Mouse (Mus musculus) cerebellum, postnatal 14 days (tissue): Measurements from ENCODE around the gene Il12b.

Experiments used
- DNase-seq, 2 experiments: peaks; one replicate each; pipeline ENCODE4 v3.0.0; 2021; ENCODE audit warnings: mixed read lengths in 2 of 2

Gene Il12b

GRCm38 (mm10) chr11:44399763-44400162 is at the start of gene Il12b:
Il12b (plus strand) TSS chr11:44400063.
- DNase-seq: no peak

- DNase-seq: no peak
These were observed 44.9 kb upstream of the Il12b start for GRCm38 (mm10) chr11:44354860-44355470.

GRCm38 (mm10) chr11:44356171-44356570 is 43.7 kb upstream of the Il12b start:
- no peak for DNase-seq

GRCm38 (mm10) chr11:44364536-44364935 is 35.3 kb upstream of the Il12b start:
- DNase-seq: no peak

- no peak for DNase-seq
These were observed 32.2 kb upstream of the Il12b start for GRCm38 (mm10) chr11:44367711-44368110.

- no peak for DNase-seq
These were observed 27.0 kb upstream of the Il12b start for GRCm38 (mm10) chr11:44372856-44373255.

GRCm38 (mm10) chr11:44377879-44378278 is 22.0 kb upstream of the Il12b start:
- DNase-seq: no peak

- DNase-seq: no peak
These were observed 19.3 kb upstream of the Il12b start for GRCm38 (mm10) chr11:44380432-44381051.

- no peak for DNase-seq
These were observed 17.7 kb upstream of the Il12b start for GRCm38 (mm10) chr11:44382200-44382599.

GRCm38 (mm10) chr11:44387031-44387430 is 12.8 kb upstream of the Il12b start:
- DNase-seq: no peak

GRCm38 (mm10) chr11:44389993-44390701 is 9.7 kb upstream of the Il12b start:
- DNase-seq: no peak

- DNase-seq: no peak
These were observed 6.6 kb upstream of the Il12b start for GRCm38 (mm10) chr11:44393101-44393810.

GRCm38 (mm10) chr11:44395401-44395800 is 4.5 kb upstream of the Il12b start:
- no peak for DNase-seq

GRCm38 (mm10) chr11:44397551-44397950 is 2.3 kb upstream of the Il12b start:
- DNase-seq: no peak

GRCm38 (mm10) chr11:44398356-44398755 is 1.5 kb upstream of the Il12b start:
- no peak for DNase-seq

GRCm38 (mm10) chr11:44398782-44399225 is 1.1 kb upstream of the Il12b start:
- peak; percentile 78 to 87 for DNase-seq

GRCm38 (mm10) chr11:44401635-44402548 is 2.0 kb downstream of the Il12b start:
- DNase-seq: peak; percentile 92 to 93

GRCm38 (mm10) chr11:44405113-44405512 is 5.2 kb downstream of the Il12b start:
- DNase-seq: no peak

GRCm38 (mm10) chr11:44405961-44406360 is 6.1 kb downstream of the Il12b start:
- no peak for DNase-seq

GRCm38 (mm10) chr11:44406457-44406856 is 6.6 kb downstream of the Il12b start:
- DNase-seq: no peak

GRCm38 (mm10) chr11:44408626-44409025 is 8.8 kb downstream of the Il12b start:
- no peak for DNase-seq

- DNase-seq: no peak
These were observed 10.6 kb downstream of the Il12b start for GRCm38 (mm10) chr11:44410413-44410812.
